Mouse (Mus musculus): Measurements from ENCODE around the gene Chmp3. TPM values are rescaled to one million over a fixed set of nuclear protein-coding genes. Genes with fewer than 3 reads are reported as not detected.

Chmp3 gene
- 61.8 and 66.7 TPM in 2 replicates for polyA plus RNA-seq (2014; fragmentation: Nextera tagmentation; extraction: Ambion mirVana)

GRCm38 (mm10) chr6:71543686-71544499 lies at the start of gene Chmp3:
TSS of gene Chmp3 (plus strand) at chr6:71543797.
- Histone ChIP-seq H3K27ac (ENCODE audit: low read depth) (peak within 1 kb of the TSS; percentile 99), H3K4me2 (peak within 1 kb of the TSS; percentile 68), H3K4me1 (ENCODE audit: insufficient read depth) (no peaks in the 10 kb centered on the region), H3K27me3 (ENCODE audit: insufficient read depth, low read length) (no peaks in the 10 kb centered on the region), H3K9me3 (ENCODE audit: low read depth, low read length) (no peaks in the 10 kb centered on the region), H3K36me3 (ENCODE audit: insufficient read depth) (no peaks in the 10 kb centered on the region), H3K9ac (peak within 1 kb of the TSS; percentile 96), H3K4me3 (ENCODE audit: low read depth, low read length) (peak within 1 kb of the TSS; percentile 84)
- WGBS, result under 1% methylated on average over 59 of the region's 59 CpGs
- peak; percentile 98 for ATAC-seq (ENCODE audit: insufficient read depth)
- no peak for TF ChIP-seq CTCF (IDR thresholded peaks at IDR 0.05; ENCODE audit: low read depth)
- DNase-seq, result peak; percentile 96

- H3K36me3 ChIP-seq (ENCODE audit: insufficient read depth), result peaks cover 13% of the 10 kb centered on the region; the same call in 1 of the 2 replicates
- H3K27me3 ChIP-seq (ENCODE audit: insufficient read depth, low read length), result no peaks in the 10 kb centered on the region
- H3K4me1 ChIP-seq (ENCODE audit: insufficient read depth), result peaks cover 9% of the 10 kb centered on the region
- DNase-seq (peak; percentile 50), ATAC-seq (ENCODE audit: insufficient read depth) (no peak)
- H3K27ac ChIP-seq (ENCODE audit: low read depth), result peak overlapping the region; percentile 98
- peak overlapping the region; percentile 98 for H3K9ac ChIP-seq
- peak overlapping the region; percentile 89 for H3K4me3 ChIP-seq (ENCODE audit: low read depth, low read length)
- WGBS, result under 1% methylated on average over 46 of the region's 46 CpGs
- peak overlapping the region; percentile 87 for H3K4me2 ChIP-seq
- TF ChIP-seq CTCF (IDR thresholded peaks at IDR 0.05; ENCODE audit: low read depth), result no peak
- H3K9me3 ChIP-seq (ENCODE audit: low read depth, low read length), result no peaks in the 10 kb centered on the region
Observed at GRCm38 (mm10) chr6:71494341-71495020, 49.1 kb upstream of the Chmp3 start.

GRCm38 (mm10) chr6:71500575-71500974 lies 43.0 kb upstream of the Chmp3 start:
- Histone ChIP-seq H3K9ac (no peak overlapping the region), H3K27ac (ENCODE audit: low read depth) (no peak overlapping the region), H3K27me3 (ENCODE audit: insufficient read depth, low read length) (no peaks in the 10 kb centered on the region), H3K4me2 (no peak overlapping the region), H3K9me3 (ENCODE audit: low read depth, low read length) (no peaks in the 10 kb centered on the region), H3K36me3 (ENCODE audit: insufficient read depth) (peaks cover 29% of the 10 kb centered on the region), H3K4me1 (ENCODE audit: insufficient read depth) (peaks cover 6% of the 10 kb centered on the region), H3K4me3 (ENCODE audit: low read depth, low read length) (no peak overlapping the region)
- no peak for TF ChIP-seq CTCF (IDR thresholded peaks at IDR 0.05; ENCODE audit: low read depth)
- DNase-seq, result no peak
- ATAC-seq (ENCODE audit: insufficient read depth), result no peak
- WGBS, result 88% methylated on average over 3 of the region's 3 CpGs

GRCm38 (mm10) chr6:71503001-71503400 lies 40.6 kb upstream of the Chmp3 start:
- TF ChIP-seq CTCF (IDR thresholded peaks at IDR 0.05; ENCODE audit: low read depth), result no peak
- DNase-seq (no peak), ATAC-seq (ENCODE audit: insufficient read depth) (no peak)
- Histone ChIP-seq H3K9me3 (ENCODE audit: low read depth, low read length) (no peaks in the 10 kb centered on the region), H3K27me3 (ENCODE audit: insufficient read depth, low read length) (no peaks in the 10 kb centered on the region), H3K36me3 (ENCODE audit: insufficient read depth) (peaks cover 30% of the 10 kb centered on the region), H3K27ac (ENCODE audit: low read depth) (no peak overlapping the region), H3K9ac (no peak overlapping the region), H3K4me2 (no peak overlapping the region), H3K4me3 (ENCODE audit: low read depth, low read length) (no peak overlapping the region), H3K4me1 (ENCODE audit: insufficient read depth) (no peaks in the 10 kb centered on the region)
- WGBS, result 63% methylated on average over 4 of the region's 4 CpGs

GRCm38 (mm10) chr6:71503670-71504069 lies 39.9 kb upstream of the Chmp3 start:
- H3K4me2 ChIP-seq, result no peak overlapping the region
- no peaks in the 10 kb centered on the region for H3K9me3 ChIP-seq (ENCODE audit: low read depth, low read length)
- TF ChIP-seq CTCF (IDR thresholded peaks at IDR 0.05; ENCODE audit: low read depth), result no peak
- no peak for ATAC-seq (ENCODE audit: insufficient read depth)
- no peak overlapping the region for H3K4me3 ChIP-seq (ENCODE audit: low read depth, low read length)
- no peak for DNase-seq
- H3K36me3 ChIP-seq (ENCODE audit: insufficient read depth), result peaks cover 30% of the 10 kb centered on the region
- H3K4me1 ChIP-seq (ENCODE audit: insufficient read depth), result no peaks in the 10 kb centered on the region
- no peaks in the 10 kb centered on the region for H3K27me3 ChIP-seq (ENCODE audit: insufficient read depth, low read length)
- H3K27ac ChIP-seq (ENCODE audit: low read depth), result no peak overlapping the region
- no peak overlapping the region for H3K9ac ChIP-seq

- Histone ChIP-seq H3K4me3 (ENCODE audit: low read depth, low read length) (no peak overlapping the region), H3K27ac (ENCODE audit: low read depth) (no peak overlapping the region), H3K4me1 (ENCODE audit: insufficient read depth) (no peaks in the 10 kb centered on the region), H3K36me3 (ENCODE audit: insufficient read depth) (peaks cover 31% of the 10 kb centered on the region), H3K9ac (no peak overlapping the region), H3K27me3 (ENCODE audit: insufficient read depth, low read length) (no peaks in the 10 kb centered on the region), H3K9me3 (ENCODE audit: low read depth, low read length) (no peaks in the 10 kb centered on the region), H3K4me2 (no peak overlapping the region)
- DNase-seq (no peak), ATAC-seq (ENCODE audit: insufficient read depth) (no peak)
- no peak for TF ChIP-seq CTCF (IDR thresholded peaks at IDR 0.05; ENCODE audit: low read depth)
- WGBS, result 74% methylated on average over 4 of the region's 4 CpGs
Observed at GRCm38 (mm10) chr6:71504091-71504490, 39.5 kb upstream of the Chmp3 start.

DNA sequence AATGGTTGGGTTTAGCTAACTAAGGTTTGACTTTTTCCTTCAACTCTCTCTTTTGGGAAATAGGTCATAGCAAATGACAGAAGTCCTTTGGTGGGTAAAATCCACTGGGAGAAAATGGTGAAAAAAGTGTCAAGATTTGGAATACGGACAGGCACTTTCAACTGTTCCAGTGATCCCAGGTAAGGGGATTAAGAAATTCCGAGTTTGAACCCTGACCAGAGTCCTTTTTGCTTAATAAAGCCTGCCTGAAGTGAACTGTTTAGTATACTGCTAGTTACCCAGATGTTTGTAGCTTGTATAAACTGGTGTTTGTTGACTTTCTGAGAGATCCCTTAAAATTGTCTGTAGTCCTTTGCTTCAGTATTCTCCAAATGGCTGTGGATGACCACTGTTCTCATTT lies 37.9 kb upstream of the Chmp3 start:
- Histone ChIP-seq H3K27me3 (ENCODE audit: insufficient read depth, low read length) (no peaks in the 10 kb centered on the region), H3K27ac (ENCODE audit: low read depth) (no peak overlapping the region), H3K4me2 (no peak overlapping the region), H3K36me3 (ENCODE audit: insufficient read depth) (peaks cover 36% of the 10 kb centered on the region), H3K4me1 (ENCODE audit: insufficient read depth) (no peaks in the 10 kb centered on the region), H3K9ac (no peak overlapping the region), H3K4me3 (ENCODE audit: low read depth, low read length) (no peak overlapping the region), H3K9me3 (ENCODE audit: low read depth, low read length) (no peaks in the 10 kb centered on the region)
- ATAC-seq (ENCODE audit: insufficient read depth) (no peak), DNase-seq (no peak)
- no peak for TF ChIP-seq CTCF (IDR thresholded peaks at IDR 0.05; ENCODE audit: low read depth)
- WGBS, result 87% methylated on average over 2 of the region's 2 CpGs

Data from lung, embryonic 14.5 days (tissue).